Mouse (Mus musculus) erythroblast, embryonic 14.5 days (primary cell): ENCODE measurements at regions not wholly inside any gene's neighbourhood (a gene's known extent, or its start where the extent isn't known, plus 50 kb on each side); places are given as distances from the start of the nearest gene placed in this dataset.

ENCODE experiments used
- GATA1 ChIP-seq: IDR thresholded peaks from 2 replicates; pipeline ENCODE4 v1.6.1; 2012; ENCODE audit warnings: low read length, inconsistent platforms, mixed read lengths
- TAL1 ChIP-seq: IDR thresholded peaks from 3 replicates; pipeline ENCODE4 v1.6.1; 2012; ENCODE audit warnings: low read length, inconsistent platforms, mixed read lengths

DNA sequence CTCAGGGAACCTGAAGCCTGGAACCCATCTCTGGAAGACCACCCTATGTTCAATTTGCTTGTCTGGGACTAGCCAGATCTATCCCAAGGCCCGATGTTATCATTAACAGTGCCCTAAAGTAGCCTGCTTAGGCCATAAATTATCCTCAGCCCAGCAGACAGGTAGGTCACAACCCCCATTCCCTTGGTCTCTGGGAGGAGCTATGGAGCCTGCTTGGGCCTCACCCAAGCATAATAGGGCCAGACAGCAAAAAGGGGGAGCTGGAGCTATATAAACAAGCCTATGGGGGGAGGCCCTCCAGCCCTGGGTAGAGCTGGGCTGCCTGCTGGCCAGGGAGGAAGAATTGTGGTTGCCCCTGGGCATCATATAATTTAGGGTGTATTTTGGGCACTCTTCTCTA, 59.3 kb upstream of the Col1a1 start:
- no peak for TF ChIP-seq GATA1
- no peak for TF ChIP-seq TAL1
